28 mouse cellular contexts compared by ENCODE assay signal in the genomic region with DNA sequence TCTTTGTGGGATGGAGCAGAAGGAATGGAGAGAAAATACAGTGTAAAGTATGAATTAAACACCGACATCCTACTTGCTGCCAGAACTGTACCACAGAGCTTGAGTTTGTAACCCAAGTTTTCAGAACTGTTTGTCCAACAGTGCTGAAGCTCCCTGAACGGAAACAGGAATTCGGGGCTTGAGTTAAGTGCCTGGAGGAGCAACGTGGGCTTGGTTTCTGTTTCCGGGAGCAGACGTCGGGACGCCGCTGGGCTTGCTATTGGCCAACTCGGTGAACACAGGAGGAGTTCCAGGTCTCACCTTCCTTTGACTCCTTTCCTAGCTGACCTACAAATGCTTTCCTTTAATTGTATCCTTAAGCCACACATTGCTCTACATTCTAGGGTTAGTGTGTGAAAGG.
"Had no signal": no experiment of that assay in that cellular context is flagged by ENCODE, and none has a peak within 500 bp of the region (broad histone marks: within the 10 kb centered on the region; RNA-seq: fewer than 3 reads in every experiment).

No protein-coding gene starts in this region.

- H3K9me3 ChIP-seq: heart, embryonic 13.5 days; heart, embryonic 15.5 days; hindbrain, embryonic 10.5 days; hindbrain, embryonic 12.5 days; intestine, embryonic 15.5 days; limb, embryonic 10.5 days; limb, embryonic 12.5 days; liver, embryonic 13.5 days had no signal

- ATAC-seq: hindbrain, embryonic 16.5 days; inflammation-experienced regulatory T-cells, adult 6 months; intestine, embryonic 15.5 days; intestine, postnatal 0 days had no signal

- H3K27ac ChIP-seq: gastrocnemius, adult 2 months; heart, adult 2 months; heart, embryonic 13.5 days; heart, embryonic 15.5 days; hindbrain, embryonic 10.5 days; hindbrain, embryonic 12.5 days; hindbrain, embryonic 14.5 days; intestine, embryonic 15.5 days; layer of hippocampus, adult 2 months; left cerebral cortex, adult 2 months; limb, embryonic 10.5 days; limb, embryonic 12.5 days; liver, embryonic 13.5 days had no signal

- H3K4me1 ChIP-seq: heart, embryonic 13.5 days; heart, embryonic 15.5 days; hindbrain, embryonic 10.5 days; hindbrain, embryonic 12.5 days; intestine, embryonic 15.5 days; limb, embryonic 10.5 days; limb, embryonic 12.5 days had no signal

- H3K4me3 ChIP-seq: gastrocnemius, adult 2 months; heart, adult 2 months; heart, embryonic 13.5 days; heart, embryonic 15.5 days; hindbrain, embryonic 10.5 days; hindbrain, embryonic 12.5 days; intestine, embryonic 15.5 days; layer of hippocampus, adult 2 months; left cerebral cortex, adult 2 months; limb, embryonic 10.5 days; limb, embryonic 12.5 days; liver, embryonic 13.5 days had no signal

- H3K27me3 ChIP-seq: heart, embryonic 13.5 days; heart, embryonic 15.5 days; hindbrain, embryonic 12.5 days; intestine, embryonic 15.5 days; limb, embryonic 12.5 days; liver, embryonic 13.5 days had no signal

- DNase-seq: gastrocnemius, adult 2 months; gastrocnemius, postnatal 10 days; gastrocnemius, postnatal 25 days; heart, adult 2 months; heart, postnatal 14 days; heart, postnatal 4 days; kidney, adult 18-20 months; kidney, adult 8-10 months; kidney, postnatal 10 days; kidney, postnatal 25 days; kidney, postnatal 4 days; liver; liver, embryonic 13.5 days had no signal

- H3K36me3 ChIP-seq: heart, embryonic 13.5 days; heart, embryonic 15.5 days; hindbrain, embryonic 10.5 days; hindbrain, embryonic 12.5 days; intestine, embryonic 15.5 days; limb, embryonic 10.5 days; limb, embryonic 12.5 days; liver, embryonic 13.5 days had no signal

- H3K4me2 ChIP-seq: heart, embryonic 11.5 days; heart, embryonic 13.5 days; heart, embryonic 15.5 days; hindbrain, embryonic 12.5 days; hindbrain, embryonic 14.5 days; intestine, embryonic 15.5 days; limb, embryonic 12.5 days; liver, embryonic 11.5 days; liver, embryonic 13.5 days had no signal

- H3K9ac ChIP-seq: heart, embryonic 13.5 days; heart, embryonic 15.5 days; hindbrain, embryonic 12.5 days; hindbrain, embryonic 14.5 days; intestine, embryonic 15.5 days; limb, embryonic 12.5 days; liver, embryonic 13.5 days had no signal
